Mouse (Mus musculus): ENCODE data around the gene Gm14496. TPM values are rescaled to one million over a fixed set of nuclear protein-coding genes. Genes with fewer than 3 reads are reported as not detected.
"Not testable (repeated sequence)": the region's sequence is repeated elsewhere in the genome, so short reads cannot be mapped to it uniquely, and the experiment has no call there.

Gene Gm14496
- not detected for total RNA-seq (2021)

GRCm38 (mm10) chr2:181990829-181991228 is at the start of gene Gm14496:
Gene Gm14496 (plus strand): TSS chr2:181991129.
- DNase-seq (ENCODE audit: low spot score in 2 of 2), result no peak
- intact Hi-C loops (cut with DNase I), result no loop called here

GRCm38 (mm10) chr2:181952747-181953680 is 37.9 kb upstream of the Gm14496 start:
- intact Hi-C loops (cut with DNase I); DNase-seq (ENCODE audit: low spot score in 2 of 2): not testable (repeated sequence)

- intact Hi-C loops (cut with DNase I), result no loop called here
- no peak for DNase-seq (ENCODE audit: low spot score in 2 of 2)
Observed at GRCm38 (mm10) chr2:181968395-181968794, 22.5 kb upstream of the Gm14496 start.

DNA sequence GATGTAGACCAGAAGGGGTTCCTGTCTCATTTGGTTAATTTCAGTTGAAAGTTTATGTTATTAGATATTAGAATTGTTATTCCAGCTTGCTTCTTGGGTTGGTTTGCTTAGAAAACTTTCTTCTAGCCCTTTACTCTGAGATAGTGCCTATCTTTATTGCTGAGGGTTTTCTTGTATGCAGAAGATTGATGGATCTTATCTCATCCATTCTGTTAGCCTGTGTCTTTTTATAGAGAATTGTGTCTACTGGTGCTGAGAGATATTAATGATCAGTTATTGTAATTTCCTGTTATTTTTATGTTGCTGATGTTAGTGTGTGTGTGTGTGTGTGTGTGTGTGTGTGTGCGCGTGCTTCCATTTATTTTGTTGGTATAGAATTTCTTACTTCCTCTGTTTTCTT is 21.7 kb upstream of the Gm14496 start:
- intact Hi-C loops (cut with DNase I), result no loop called here
- no peak for DNase-seq (ENCODE audit: low spot score in 2 of 2)

DNA sequence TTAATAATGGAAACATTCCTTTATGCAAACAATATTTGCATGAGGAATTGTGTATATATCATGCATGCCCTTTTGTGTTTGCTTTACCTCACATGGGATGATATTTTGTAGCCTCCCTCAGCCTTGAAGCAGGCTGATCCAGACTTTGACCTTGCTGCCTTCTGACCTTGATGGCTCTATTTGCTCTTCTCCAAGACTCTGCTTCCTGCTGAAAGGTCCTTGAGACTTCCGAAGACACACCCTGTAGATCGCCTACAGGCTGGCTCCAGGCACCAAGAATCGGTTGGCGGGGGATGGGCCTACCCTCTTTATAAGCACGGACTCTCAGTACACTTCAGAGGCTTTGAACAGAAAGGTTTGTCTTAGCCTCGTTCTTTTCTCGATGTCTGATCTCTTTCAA is 9.0 kb upstream of the Gm14496 start:
- DNase-seq (ENCODE audit: low spot score in 2 of 2); intact Hi-C loops (cut with DNase I): not testable (repeated sequence)

Other genes with a start within 250 kb of the Gm14496 start
- gene Myt1, start 227.8 kb upstream of the Gm14496 start, total RNA-seq (2021), result 10 to 100 TPM; 11.7 to 29.5 TPM
- 10 to 100 TPM; 81.4 to 90.5 TPM for gene Pcmtd2, start 153.3 kb upstream of the Gm14496 start, total RNA-seq (2021)
- 10 to 100 TPM; 29.1 to 31.2 TPM for gene Polr3k, start 126.8 kb upstream of the Gm14496 start, total RNA-seq (2021)